Mouse (Mus musculus) megakaryocyte, embryonic 14.5 days (primary cell): Measurements from ENCODE around the gene Ppp2r2c.

ENCODE experiments used
- FLI1 ChIP-seq: IDR thresholded peaks from 2 replicates; pipeline ENCODE4 v1.6.1; 2012; ENCODE audit warnings: low read length, inconsistent platforms, mixed read lengths
- GATA1 ChIP-seq: IDR thresholded peaks from 3 replicates; pipeline ENCODE4 v1.6.1; 2012; ENCODE audit warnings: mixed read lengths, low read length, inconsistent platforms, borderline replicate concordance

GRCm38 (mm10) chr5:36888911-36889310 is 20.6 kb downstream of the Ppp2r2c start:
- TF ChIP-seq GATA1 (no peak), FLI1 (no peak)
